Mouse (Mus musculus) kidney, embryonic 15.5 days (tissue): Measurements from ENCODE around the gene Ipo11. TPM values are rescaled to one million over a fixed set of nuclear protein-coding genes. Genes with fewer than 3 reads are reported as not detected.

Experiments
- ATAC-seq: fragments of 200-750 bp; cut with Nextera tagmentation; replicated peaks from 2 replicates; pipeline ENCODE4 v1.8.0; 2017; ENCODE audit warnings: moderate TSS enrichment; ENCODE audit not compliant: low FRiP score
- H3K27ac ChIP-seq: fragments of 300-500 bp; sonication (generic); 2 replicates; pipeline ENCODE4 v1.5.1; 2015; ENCODE audit warnings: mild to moderate bottlenecking, inconsistent platforms
- H3K27me3 ChIP-seq: fragments of 300-500 bp; sonication (generic); 2 replicates; pipeline ENCODE4 v1.6.1; 2015; ENCODE audit warnings: inconsistent platforms
- H3K36me3 ChIP-seq: fragments of 300-500 bp; sonication (generic); 2 replicates; pipeline ENCODE4 v1.6.1; 2015; ENCODE audit warnings: inconsistent platforms
- H3K4me1 ChIP-seq: fragments of 300-500 bp; sonication (generic); 2 replicates; pipeline ENCODE4 v1.6.1; 2015; ENCODE audit warnings: inconsistent platforms
- H3K4me2 ChIP-seq: fragments of 300-500 bp; sonication (generic); 2 replicates; pipeline ENCODE4 v1.6.1; 2015; ENCODE audit warnings: moderate library complexity, mild to moderate bottlenecking, inconsistent platforms
- H3K4me3 ChIP-seq: fragments of 300-500 bp; sonication (generic); replicated peaks from 2 replicates; pipeline ENCODE4 v1.5.1; 2015; ENCODE audit warnings: mild to moderate bottlenecking, inconsistent platforms
- H3K9ac ChIP-seq: fragments of 300-500 bp; sonication (generic); 2 replicates; pipeline ENCODE4 v1.6.1; 2015; ENCODE audit warnings: mild to moderate bottlenecking, inconsistent platforms
- H3K9me3 ChIP-seq: fragments of 300-500 bp; sonication (generic); replicated peaks from 2 replicates; pipeline ENCODE4 v1.6.1; 2016; ENCODE audit warnings: inconsistent platforms
- WGBS: fragments of 180-500 bp; shearing (Covaris S2); methylation state at CpG from one replicate; pipeline ENCODE4 v1.1.7; 2015; ENCODE audit warnings: mixed read lengths; 5-methylcytosine and 5-hydroxymethylcytosine counted together
- polyA plus RNA-seq: library from polyadenylated mRNA; unstranded; fragments of >200 nt; fragmentation: Nextera tagmentation; extraction: Ambion mirVana; gene quantifications from 2 replicates; pipeline ENCODE4 v1.2.1, GENCODE M21; 2015

Ipo11 gene
- polyA plus RNA-seq, 1 experiment from 2014 or later: 76.8 TPM

- Histone ChIP-seq H3K9me3 (no peaks in the 10 kb centered on the region), H3K9ac (no peak overlapping the region), H3K4me3 (peak overlapping the region; percentile 28), H3K4me2 (no peak overlapping the region), H3K36me3 (peaks cover 21% of the 10 kb centered on the region), H3K27me3 (no peaks in the 10 kb centered on the region), H3K27ac (peak overlapping the region; percentile 19; the same call in 1 of the 2 replicates), H3K4me1 (no peaks in the 10 kb centered on the region)
- WGBS: 60% methylated on average over 15 of the region's 15 CpGs
- peak; percentile 87 for ATAC-seq
These were observed 100.8 kb downstream of the Ipo11 start for GRCm38 (mm10) chr13:106835844-106836526.

GRCm38 (mm10) chr13:106830029-106830428 is 106.7 kb downstream of the Ipo11 start:
- H3K4me1 ChIP-seq: no peaks in the 10 kb centered on the region
- no peak overlapping the region for H3K4me3 ChIP-seq
- no peak overlapping the region for H3K27ac ChIP-seq
- H3K36me3 ChIP-seq: peaks cover 17% of the 10 kb centered on the region; the same call in 1 of the 2 replicates
- H3K9ac ChIP-seq: no peak overlapping the region
- H3K27me3 ChIP-seq: no peaks in the 10 kb centered on the region
- 64% methylated on average over 6 of the region's 6 CpGs for WGBS
- no peak for ATAC-seq
- no peak overlapping the region for H3K4me2 ChIP-seq
- H3K9me3 ChIP-seq: no peaks in the 10 kb centered on the region

- no peak overlapping the region for H3K4me2 ChIP-seq
- H3K27me3 ChIP-seq: no peaks in the 10 kb centered on the region
- H3K36me3 ChIP-seq: peaks cover 16% of the 10 kb centered on the region; the same call in 1 of the 2 replicates
- no peak for ATAC-seq
- no peaks in the 10 kb centered on the region for H3K9me3 ChIP-seq
- 77% methylated on average over 12 of the region's 12 CpGs for WGBS
- no peak overlapping the region for H3K4me3 ChIP-seq
- no peaks in the 10 kb centered on the region for H3K4me1 ChIP-seq
- H3K27ac ChIP-seq: no peak overlapping the region
- H3K9ac ChIP-seq: no peak overlapping the region
These were observed 107.3 kb downstream of the Ipo11 start for GRCm38 (mm10) chr13:106829327-106829997.

GRCm38 (mm10) chr13:106825618-106826017 is 111.1 kb downstream of the Ipo11 start:
- H3K9me3 ChIP-seq: no peaks in the 10 kb centered on the region
- WGBS: 88% methylated on average over 5 of the region's 5 CpGs
- no peak overlapping the region for H3K4me3 ChIP-seq
- no peak overlapping the region for H3K9ac ChIP-seq
- H3K4me1 ChIP-seq: no peaks in the 10 kb centered on the region
- H3K27ac ChIP-seq: no peak overlapping the region
- H3K4me2 ChIP-seq: no peak overlapping the region
- no peak for ATAC-seq
- H3K27me3 ChIP-seq: no peaks in the 10 kb centered on the region
- H3K36me3 ChIP-seq: peaks cover 5% of the 10 kb centered on the region; the same call in 1 of the 2 replicates

GRCm38 (mm10) chr13:106823875-106824191 is 112.9 kb downstream of the Ipo11 start:
- Histone ChIP-seq H3K27ac (no peak overlapping the region), H3K4me2 (no peak overlapping the region), H3K36me3 (peaks cover 11% of the 10 kb centered on the region; the same call in 1 of the 2 replicates), H3K9ac (no peak overlapping the region), H3K27me3 (no peaks in the 10 kb centered on the region), H3K9me3 (no peaks in the 10 kb centered on the region), H3K4me1 (no peaks in the 10 kb centered on the region), H3K4me3 (no peak overlapping the region)
- 97% methylated on average over 2 of the region's 2 CpGs for WGBS
- no peak for ATAC-seq

GRCm38 (mm10) chr13:106823121-106823874 is 113.5 kb downstream of the Ipo11 start:
- WGBS: 91% methylated on average over 12 of the region's 12 CpGs
- Histone ChIP-seq H3K9me3 (no peaks in the 10 kb centered on the region), H3K9ac (no peak overlapping the region), H3K27ac (no peak overlapping the region), H3K4me1 (no peaks in the 10 kb centered on the region), H3K4me2 (no peak overlapping the region), H3K27me3 (no peaks in the 10 kb centered on the region), H3K36me3 (peaks cover 11% of the 10 kb centered on the region; the same call in 1 of the 2 replicates), H3K4me3 (no peak overlapping the region)
- ATAC-seq: no peak

- H3K9me3 ChIP-seq: no peaks in the 10 kb centered on the region
- peaks cover 6% of the 10 kb centered on the region; the same call in 1 of the 2 replicates for H3K36me3 ChIP-seq
- no peaks in the 10 kb centered on the region for H3K27me3 ChIP-seq
- H3K9ac ChIP-seq: no peak overlapping the region
- no peak for ATAC-seq
- 0 out of 2 replicates have a peak, but pooled peaks cover 7% of the 10 kb centered on the region for H3K4me1 ChIP-seq
- no peak overlapping the region for H3K4me3 ChIP-seq
- WGBS: 65% methylated on average over 2 of the region's 2 CpGs
- H3K27ac ChIP-seq: 0 out of 2 replicates have a peak overlapping the region, but pooled peaks have one; percentile 45
- H3K4me2 ChIP-seq: no peak overlapping the region
These were observed 116.6 kb downstream of the Ipo11 start for GRCm38 (mm10) chr13:106820149-106820548.

GRCm38 (mm10) chr13:106819749-106820148 is 117.0 kb downstream of the Ipo11 start:
- no peaks in the 10 kb centered on the region for H3K27me3 ChIP-seq
- 0 out of 2 replicates have a peak, but pooled peaks cover 7% of the 10 kb centered on the region for H3K4me1 ChIP-seq
- H3K9ac ChIP-seq: no peak overlapping the region
- H3K36me3 ChIP-seq: peaks cover 6% of the 10 kb centered on the region; the same call in 1 of the 2 replicates
- 72% methylated on average over 4 of the region's 4 CpGs for WGBS
- H3K27ac ChIP-seq: 0 out of 2 replicates have a peak overlapping the region, but pooled peaks have one; percentile 45
- H3K4me3 ChIP-seq: no peak overlapping the region
- no peak for ATAC-seq
- no peaks in the 10 kb centered on the region for H3K9me3 ChIP-seq
- no peak overlapping the region for H3K4me2 ChIP-seq

- Histone ChIP-seq H3K4me1 (0 out of 2 replicates have a peak, but pooled peaks cover 11% of the 10 kb centered on the region), H3K27ac (peak overlapping the region; percentile 66), H3K4me2 (no peak overlapping the region), H3K9me3 (no peaks in the 10 kb centered on the region), H3K36me3 (peaks cover 6% of the 10 kb centered on the region), H3K9ac (no peak overlapping the region), H3K4me3 (no peak overlapping the region), H3K27me3 (no peaks in the 10 kb centered on the region)
- ATAC-seq: 0 out of 2 replicates have a peak, but pooled peaks have one; percentile 41
- 44% methylated on average over 5 of the region's 5 CpGs for WGBS
These were observed 119.7 kb downstream of the Ipo11 start for GRCm38 (mm10) chr13:106817066-106817465.

- Histone ChIP-seq H3K36me3 (peaks cover 33% of the 10 kb centered on the region), H3K9me3 (no peaks in the 10 kb centered on the region), H3K4me1 (0 out of 2 replicates have a peak, but pooled peaks cover 11% of the 10 kb centered on the region), H3K27ac (no peak overlapping the region), H3K9ac (no peak overlapping the region), H3K4me2 (no peak overlapping the region), H3K4me3 (no peak overlapping the region), H3K27me3 (no peaks in the 10 kb centered on the region)
- no peak for ATAC-seq
- 76% methylated on average over 4 of the region's 4 CpGs for WGBS
These were observed 123.2 kb downstream of the Ipo11 start for GRCm38 (mm10) chr13:106813519-106813918.

GRCm38 (mm10) chr13:106813087-106813486 is 123.7 kb downstream of the Ipo11 start:
- 67% methylated on average over 9 of the region's 9 CpGs for WGBS
- H3K27me3 ChIP-seq: no peaks in the 10 kb centered on the region
- no peak for ATAC-seq
- H3K4me3 ChIP-seq: no peak overlapping the region
- peaks cover 35% of the 10 kb centered on the region for H3K36me3 ChIP-seq
- no peaks in the 10 kb centered on the region for H3K9me3 ChIP-seq
- H3K4me2 ChIP-seq: no peak overlapping the region
- H3K9ac ChIP-seq: no peak overlapping the region
- 0 out of 2 replicates have a peak, but pooled peaks cover 10% of the 10 kb centered on the region for H3K4me1 ChIP-seq
- no peak overlapping the region for H3K27ac ChIP-seq

GRCm38 (mm10) chr13:106810156-106810555 is 126.6 kb downstream of the Ipo11 start:
- no peak overlapping the region for H3K27ac ChIP-seq
- 0 out of 2 replicates have a peak, but pooled peaks cover 4% of the 10 kb centered on the region for H3K4me1 ChIP-seq
- no peaks in the 10 kb centered on the region for H3K27me3 ChIP-seq
- no peak overlapping the region for H3K4me3 ChIP-seq
- no peak for ATAC-seq
- no peaks in the 10 kb centered on the region for H3K9me3 ChIP-seq
- 93% methylated on average over 7 of the region's 7 CpGs for WGBS
- H3K4me2 ChIP-seq: no peak overlapping the region
- H3K9ac ChIP-seq: no peak overlapping the region
- peaks cover 37% of the 10 kb centered on the region for H3K36me3 ChIP-seq
